Mouse (Mus musculus): ENCODE data around the gene Plcxd1.
A peak's percentile ranks its signal among the peaks of the same experiment; 100 is the strongest.
"Not testable (repeated sequence)": the region's sequence is repeated elsewhere in the genome, so short reads cannot be mapped to it uniquely, and the experiment has no call there.

Gene Plcxd1

GRCm38 (mm10) chr5:110107581-110108304 is 8.0 kb downstream of the Plcxd1 start, which contains the start of gene Gtpbp6:
Gtpbp6 (minus strand) TSS chr5:110108197.
- peak; percentile 96 for DNase-seq

- no peak for DNase-seq
These were observed 8.5 kb downstream of the Plcxd1 start for GRCm38 (mm10) chr5:110108305-110108628.

DNA sequence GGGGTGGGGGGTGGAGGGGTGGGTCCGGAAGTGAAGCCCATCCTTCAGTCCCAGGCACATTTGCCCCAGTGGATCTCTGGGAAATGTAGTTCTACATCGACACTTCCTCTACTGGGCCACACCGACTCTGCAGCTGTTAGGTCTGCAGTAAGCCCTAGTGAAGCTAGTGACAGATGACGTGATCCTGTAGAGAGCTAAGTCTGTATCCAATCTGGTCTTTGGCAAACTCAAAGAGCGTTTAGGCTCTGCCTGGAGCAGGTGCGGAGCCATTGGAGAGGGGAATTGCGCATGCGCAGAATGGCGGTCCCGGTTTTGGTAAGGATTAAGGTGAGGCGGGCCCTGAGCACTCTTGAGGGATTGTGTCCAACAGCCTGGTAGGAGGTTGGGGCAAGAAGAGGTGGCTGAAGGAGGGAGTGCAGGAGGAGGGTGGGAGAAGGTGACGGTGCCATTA is 10.2 kb downstream of the Plcxd1 start, which contains the start of gene Zfp605:
Gene Zfp605, plus strand, starts transcription at position 102 of the 451 bp plus-strand sequence.
- DNase-seq: peak; percentile 90

GRCm38 (mm10) chr5:110122380-110122779 is 22.6 kb downstream of the Plcxd1 start:
- not testable (repeated sequence) for DNase-seq

DNA sequence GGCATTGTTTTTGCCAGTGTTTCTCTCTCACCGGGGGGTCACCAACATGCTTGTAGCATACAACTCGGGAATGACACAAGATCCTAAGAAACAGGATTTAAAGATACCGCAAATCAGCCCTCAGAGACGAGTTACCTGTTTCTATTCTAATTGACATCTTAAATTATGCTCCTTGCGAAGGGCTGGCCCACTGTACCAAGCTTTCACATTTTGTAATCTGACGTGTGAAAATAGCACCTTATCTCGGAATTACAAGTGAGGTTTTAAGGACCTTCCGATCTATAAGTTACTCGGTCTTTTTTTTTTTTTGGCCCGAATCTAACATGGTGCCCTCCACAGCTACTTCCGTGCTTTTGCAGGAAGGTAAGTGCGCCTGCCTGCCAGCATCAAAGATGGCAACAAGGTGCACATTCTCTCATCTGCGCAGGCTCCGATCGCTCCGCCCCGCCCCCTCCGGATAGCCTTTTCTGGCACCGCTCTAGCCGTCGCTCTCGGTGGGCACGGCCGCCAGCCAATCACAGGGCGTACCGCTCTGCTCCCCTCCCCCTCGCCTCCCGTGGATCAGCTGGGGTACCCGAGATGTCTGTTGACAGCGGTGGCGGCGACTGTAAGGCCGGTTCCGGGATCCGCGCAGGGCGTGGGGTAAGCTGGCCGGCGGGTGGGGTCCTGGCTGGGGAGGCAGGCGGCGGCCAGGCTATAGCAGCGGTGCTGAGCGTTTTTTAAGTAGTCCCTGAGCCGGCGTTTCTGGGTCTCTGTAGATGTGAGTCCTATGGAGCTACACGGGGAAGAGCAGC is 35.7 kb downstream of the Plcxd1 start, which contains the start of gene Chfr:
Gene Chfr, plus strand, starts transcription at position 550 of the 794 bp plus-strand sequence.
- DNase-seq: peak; percentile 98

GRCm38 (mm10) chr5:110136087-110136464 is 36.3 kb downstream of the Plcxd1 start:
- no peak for DNase-seq

DNA sequence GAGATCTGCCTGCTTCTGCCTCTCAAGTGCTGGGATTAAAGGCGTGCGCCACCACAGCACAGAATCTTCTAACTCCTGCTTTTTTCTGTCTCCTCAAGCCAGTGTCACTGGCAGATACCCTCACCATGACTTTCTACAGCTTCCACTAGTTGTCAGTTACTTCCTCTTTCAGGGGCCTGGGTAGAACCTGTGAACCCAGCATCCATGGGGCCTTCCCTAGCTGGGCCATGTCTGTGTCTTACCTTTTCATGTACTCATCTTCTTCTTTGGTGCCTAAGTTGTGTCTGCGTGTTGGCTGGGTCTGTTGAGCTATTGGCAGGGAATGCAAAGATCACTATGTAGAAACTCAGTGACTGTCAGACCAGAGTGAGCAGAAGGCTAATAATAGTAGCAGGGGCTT is 38.0 kb downstream of the Plcxd1 start:
- no peak for DNase-seq

- no peak for DNase-seq
These were observed 39.6 kb downstream of the Plcxd1 start for GRCm38 (mm10) chr5:110139325-110139724.

DNA sequence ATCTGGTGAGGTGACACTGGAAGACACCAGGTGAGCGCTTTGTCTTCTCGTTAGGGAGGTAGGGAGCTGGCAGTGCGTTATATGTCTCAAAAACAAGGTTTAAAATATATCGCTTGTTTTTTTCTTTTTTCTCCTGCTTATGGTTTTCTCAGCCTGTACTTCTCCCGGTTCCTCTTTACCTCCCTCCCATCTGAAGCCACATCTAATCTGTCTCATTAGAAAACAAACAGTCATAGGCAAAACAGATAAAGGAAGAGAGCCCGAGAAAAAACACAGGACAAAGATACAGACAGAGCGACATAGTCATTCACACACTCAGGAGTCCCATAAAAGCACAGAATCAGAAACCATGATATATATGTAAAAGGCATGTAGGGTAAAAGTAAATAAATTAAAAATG is 40.7 kb downstream of the Plcxd1 start:
- no peak for DNase-seq

DNA sequence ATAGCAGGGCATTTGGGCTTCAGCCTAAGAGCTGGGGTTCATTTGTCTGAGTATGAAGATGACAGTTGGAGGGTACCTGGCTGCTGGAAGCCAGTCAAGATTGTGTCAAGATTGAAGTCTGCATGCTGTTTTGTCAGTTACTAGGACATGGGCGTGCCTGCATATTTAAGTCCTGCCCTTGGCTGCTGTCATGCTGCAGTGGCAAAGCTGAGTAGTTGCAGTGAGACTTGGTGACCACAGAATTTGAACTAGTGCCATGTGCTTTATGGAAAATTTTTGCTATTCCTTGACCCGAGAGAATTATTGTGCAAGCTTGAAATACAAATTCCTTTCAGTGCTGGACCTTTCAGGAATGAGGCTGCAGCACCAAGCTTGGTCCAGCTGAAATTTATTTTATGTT is 42.5 kb downstream of the Plcxd1 start:
- no peak for DNase-seq

- DNase-seq: peak; percentile 12
These were observed 43.2 kb downstream of the Plcxd1 start for GRCm38 (mm10) chr5:110143007-110143406.
